Mouse (Mus musculus) midbrain, postnatal 0 days (tissue): ENCODE data around the gene Shb. TPM values are rescaled to one million over a fixed set of nuclear protein-coding genes. Genes with fewer than 3 reads are reported as not detected.
"Not testable (repeated sequence)": the region's sequence is repeated elsewhere in the genome, so short reads cannot be mapped to it uniquely, and the experiment has no call there.

Experiments
- ATAC-seq: fragments of 200-750 bp; cut with Nextera tagmentation; 2 replicates; pipeline ENCODE4 v1.8.0; 2017; ENCODE audit warnings: moderate number of reproducible peaks, mild to moderate bottlenecking, moderate TSS enrichment, moderate library complexity; ENCODE audit not compliant: low FRiP score
- DNase-seq: peaks from one replicate; pipeline ENCODE4 v3.0.0-alpha.2; 2015; ENCODE audit warnings: low spot score
- H3K27ac ChIP-seq: fragments of 300-500 bp; sonication (generic); 2 replicates; pipeline ENCODE4 v1.5.1; 2014; ENCODE audit warnings: low read depth, mild to moderate bottlenecking, low read length, mixed read lengths
- H3K27me3 ChIP-seq: fragments of 300-500 bp; sonication (generic); 2 replicates; pipeline ENCODE4 v1.6.1; 2014; ENCODE audit warnings: low read length, control low read depth, mixed read lengths; ENCODE audit not compliant: insufficient read depth
- H3K36me3 ChIP-seq: fragments of 300-500 bp; sonication (generic); 2 replicates; pipeline ENCODE4 v1.6.1; 2014; ENCODE audit warnings: low read length, control low read depth, mixed read lengths; ENCODE audit not compliant: insufficient read depth
- H3K4me1 ChIP-seq: fragments of 300-500 bp; sonication (generic); 2 replicates; pipeline ENCODE4 v1.6.1; 2014; ENCODE audit warnings: mild to moderate bottlenecking, control low read depth, antibody characterized with exemption, low read length, mixed read lengths; ENCODE audit not compliant: insufficient read depth
- H3K4me2 ChIP-seq: fragments of 300-500 bp; sonication (generic); 2 replicates; pipeline ENCODE4 v1.6.1; 2014; ENCODE audit warnings: low read depth, mild to moderate bottlenecking, low read length, mixed read lengths; ENCODE audit not compliant: poor library complexity, severe bottlenecking
- H3K4me3 ChIP-seq: fragments of 300-500 bp; sonication (generic); 2 replicates; pipeline ENCODE4 v1.5.1; 2014; ENCODE audit warnings: low read depth, mild to moderate bottlenecking, low read length, moderate library complexity
- H3K9ac ChIP-seq: fragments of 300-500 bp; sonication (generic); replicated peaks from 2 replicates; pipeline ENCODE4 v1.6.1; 2014; ENCODE audit warnings: mild to moderate bottlenecking, low read length, moderate library complexity, mixed read lengths; ENCODE audit not compliant: poor library complexity, severe bottlenecking
- H3K9me3 ChIP-seq: fragments of 300-500 bp; sonication (generic); 2 replicates; pipeline ENCODE4 v1.6.1; 2016; ENCODE audit warnings: low read length, control low read depth
- CTCF ChIP-seq: IDR thresholded peaks from 2 replicates; pipeline ENCODE4 v1.5.1; 2016; ENCODE audit warnings: antibody characterized with exemption, mild to moderate bottlenecking
- WGBS: fragments of 180-500 bp; shearing (Covaris S2); extraction: QIAGEN DNeasy Blood & Tissue Kit; methylation state at CpG from one replicate; pipeline ENCODE4 v1.1.7; 2014; 5-methylcytosine and 5-hydroxymethylcytosine counted together
- polyA plus RNA-seq: library from polyadenylated mRNA; unstranded; fragments of >200 nt; fragmentation: Nextera tagmentation; extraction: Ambion mirVana; gene quantifications from 2 replicates; pipeline ENCODE4 v1.2.1, GENCODE M21; 2015
- total RNA-seq: library from RNA; depleted of rRNA; stranded (reverse); fragments of >200 nt; gene quantifications from 2 replicates; pipeline ENCODE4 v1.2.3, GENCODE M21; 2014

Gene Shb
- total and polyA plus RNA-seq, 2 experiments from 2014 or later, result 5.8 to 21.9 TPM

DNA sequence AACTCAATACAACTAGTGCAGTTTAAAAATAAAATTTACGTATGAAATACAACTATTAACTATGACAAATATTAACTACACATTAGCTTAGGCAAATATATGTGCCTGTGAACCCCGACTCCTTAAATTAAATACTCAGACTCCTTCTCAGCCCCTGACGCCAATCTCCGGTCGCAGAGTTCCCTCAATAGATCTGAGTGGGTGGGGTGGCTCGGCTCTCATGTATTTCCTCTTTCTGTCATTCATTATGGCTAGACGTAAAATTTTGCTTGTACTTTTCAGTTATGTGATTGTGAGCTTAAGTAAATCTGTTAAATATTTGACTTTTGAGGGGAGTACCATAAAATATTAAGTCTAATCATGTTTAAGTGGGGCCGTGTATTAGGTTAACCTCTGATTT lies 139.3 kb downstream of the Shb start:
- no peaks in the 10 kb centered on the region for H3K27me3 ChIP-seq
- ATAC-seq, result no peak
- no peak overlapping the region for H3K4me3 ChIP-seq
- H3K27ac ChIP-seq, result no peak overlapping the region
- H3K4me1 ChIP-seq, result no peaks in the 10 kb centered on the region
- H3K9me3 ChIP-seq, result no peaks in the 10 kb centered on the region
- no peak for DNase-seq
- no peaks in the 10 kb centered on the region; the same call in 1 of the 2 replicates for H3K36me3 ChIP-seq
- WGBS, result 85% methylated on average over 8 of the region's 8 CpGs
- TF ChIP-seq CTCF, result no peak
- H3K4me2 ChIP-seq, result no peak overlapping the region
- no peak overlapping the region for H3K9ac ChIP-seq

DNA sequence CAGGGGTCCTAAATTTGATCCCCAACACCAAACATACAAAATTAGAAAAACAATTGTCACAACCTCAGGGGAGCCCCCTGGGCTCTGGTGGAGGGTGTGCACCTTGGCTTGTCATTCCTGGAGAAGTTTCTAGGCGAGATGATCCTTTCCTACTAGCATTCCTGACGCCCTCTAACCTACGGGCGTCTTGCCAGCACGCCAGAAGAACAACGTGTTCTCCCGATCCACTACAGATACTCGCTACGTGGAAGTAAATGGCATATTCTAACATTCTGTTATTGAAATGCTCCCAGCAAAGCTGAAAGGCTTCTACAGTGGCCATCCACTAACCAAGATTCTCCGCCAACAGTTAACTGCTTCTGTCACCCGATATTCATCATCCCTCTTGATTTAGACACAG lies 139.7 kb downstream of the Shb start:
- Histone ChIP-seq H3K4me3 (no peak overlapping the region), H3K9me3 (no peaks in the 10 kb centered on the region), H3K27me3 (no peaks in the 10 kb centered on the region), H3K4me2 (no peak overlapping the region), H3K9ac (no peak overlapping the region), H3K36me3 (no peaks in the 10 kb centered on the region), H3K4me1 (no peaks in the 10 kb centered on the region), H3K27ac (no peak overlapping the region)
- TF ChIP-seq CTCF, result no peak
- DNase-seq, result no peak
- ATAC-seq, result no peak
- 77% methylated on average over 11 of the region's 11 CpGs for WGBS

DNA sequence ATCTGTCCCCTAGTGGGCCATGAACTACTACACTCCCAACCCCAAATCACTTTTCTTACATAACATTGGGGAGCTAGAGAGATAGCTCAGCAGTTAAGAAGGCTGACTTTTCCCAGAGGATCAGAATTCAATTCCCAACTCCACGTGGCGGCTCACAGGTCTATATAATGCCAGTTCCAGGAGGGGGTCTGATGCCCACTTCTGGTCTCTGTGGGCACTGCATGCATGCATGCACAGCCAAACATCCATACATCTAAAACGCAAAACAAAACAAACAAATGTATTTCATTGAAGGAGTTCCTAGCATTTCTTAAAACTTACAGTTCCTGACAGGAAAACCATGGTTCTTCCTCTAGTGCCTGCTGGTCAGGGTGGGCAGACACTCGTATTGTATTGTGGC lies 140.2 kb downstream of the Shb start:
- H3K9ac ChIP-seq, result no peak overlapping the region
- H3K4me2 ChIP-seq, result no peak overlapping the region
- no peaks in the 10 kb centered on the region for H3K36me3 ChIP-seq
- 72% methylated on average over 4 of the region's 4 CpGs for WGBS
- H3K4me3 ChIP-seq, result no peak overlapping the region
- no peaks in the 10 kb centered on the region for H3K4me1 ChIP-seq
- no peak for DNase-seq
- H3K27me3 ChIP-seq, result no peaks in the 10 kb centered on the region
- H3K27ac ChIP-seq, result no peak overlapping the region
- peak; percentile 39 for TF ChIP-seq CTCF
- no peak for ATAC-seq
- no peaks in the 10 kb centered on the region for H3K9me3 ChIP-seq

DNA sequence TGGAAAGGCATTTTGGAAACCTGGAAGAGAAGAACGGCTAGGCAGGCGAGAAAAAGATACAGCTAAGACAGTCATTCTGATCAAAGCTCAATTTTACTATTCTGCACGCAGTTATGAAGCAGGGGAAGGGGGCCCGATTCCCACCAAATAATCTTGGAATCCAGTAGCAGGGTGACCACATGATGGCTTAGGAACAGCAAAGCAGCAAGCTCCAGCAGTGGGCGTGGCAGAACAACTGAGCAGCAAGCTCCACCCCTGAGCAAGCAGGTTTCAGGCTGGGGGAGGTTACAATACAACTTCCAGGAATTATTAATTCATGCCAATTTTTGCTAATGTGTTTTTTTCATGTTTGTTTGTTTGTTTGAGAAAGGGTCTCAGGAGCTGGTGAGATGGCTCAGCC lies 145.0 kb downstream of the Shb start:
- H3K9me3 ChIP-seq, ATAC-seq: not testable (repeated sequence)

DNA sequence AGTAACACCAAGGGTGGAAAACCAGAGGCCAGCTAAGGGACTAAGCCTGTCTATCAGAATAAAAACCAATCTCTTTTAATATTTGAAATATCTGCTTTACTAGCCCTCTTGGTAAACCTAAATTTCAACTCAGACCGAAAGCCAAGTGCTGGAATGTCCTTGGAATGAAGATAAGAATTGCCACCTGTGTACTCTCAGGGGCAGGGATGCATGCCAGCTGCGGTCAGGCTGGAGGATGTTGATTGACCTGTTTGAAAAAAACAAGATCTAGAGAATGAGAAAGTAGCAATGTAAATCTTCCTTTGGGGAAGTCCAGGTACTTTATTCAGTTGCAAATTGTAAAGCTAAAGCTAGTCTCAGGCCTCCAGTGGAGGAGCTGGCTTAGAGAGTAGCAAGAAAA lies 150.1 kb downstream of the Shb start:
- WGBS, result 89% methylated on average over 2 of the region's 2 CpGs

More for the DNA sequence above, 145.0 kb downstream of the Shb start:
- DNase-seq, H3K4me1 ChIP-seq, H3K9ac ChIP-seq, H3K4me3 ChIP-seq, H3K36me3 ChIP-seq, H3K27me3 ChIP-seq, H3K27ac ChIP-seq, H3K4me2 ChIP-seq: not testable (repeated sequence)
- 96% methylated on average over 5 of the region's 5 CpGs for WGBS

DNA sequence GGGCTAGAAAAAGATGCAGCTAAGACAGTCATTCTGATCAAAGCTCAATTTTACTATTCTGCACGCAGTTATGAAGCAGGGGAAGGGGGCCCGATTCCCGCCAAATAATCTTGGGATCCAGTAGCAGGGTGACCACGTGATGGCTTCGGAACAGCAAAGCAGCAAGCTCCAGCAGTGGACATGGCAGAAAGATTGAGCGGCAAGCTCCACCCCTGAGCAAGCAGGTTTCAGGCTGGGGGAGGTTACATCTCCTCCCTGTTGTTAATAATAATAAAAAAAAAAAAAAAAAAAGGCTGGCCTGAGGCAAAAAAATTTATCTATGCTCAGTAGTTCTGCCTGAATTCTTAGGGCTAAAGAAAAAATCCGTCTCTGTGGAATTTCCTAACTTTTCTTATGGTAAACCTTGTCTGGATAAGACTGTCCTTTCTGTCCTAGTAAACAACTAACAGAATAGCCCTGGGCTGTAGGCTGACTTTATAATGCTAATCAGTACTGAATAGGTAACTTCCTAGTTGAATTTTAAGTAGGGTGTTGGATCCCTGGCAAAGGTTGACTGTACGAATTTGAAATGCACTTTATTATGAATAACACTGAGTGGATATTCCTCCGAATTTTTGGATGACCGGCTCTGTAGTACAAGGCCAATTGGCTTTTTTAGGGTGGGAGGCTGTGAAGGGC lies 151.2 kb downstream of the Shb start:
- 84% methylated on average over 10 of the region's 10 CpGs for WGBS
- not testable (repeated sequence) for DNase-seq, ATAC-seq, H3K27ac ChIP-seq, H3K9ac ChIP-seq, H3K4me2 ChIP-seq, H3K36me3 ChIP-seq, H3K4me1 ChIP-seq, H3K9me3 ChIP-seq, H3K27me3 ChIP-seq, H3K4me3 ChIP-seq

More for the DNA sequence above, 150.1 kb downstream of the Shb start:
- not testable (repeated sequence) for H3K27ac ChIP-seq, H3K4me3 ChIP-seq, H3K4me2 ChIP-seq, ATAC-seq, H3K27me3 ChIP-seq, H3K9me3 ChIP-seq, H3K4me1 ChIP-seq, H3K36me3 ChIP-seq, H3K9ac ChIP-seq, DNase-seq
